Mouse (Mus musculus) heart, adult 8-10 months (tissue): ENCODE results near the gene Nbeal2. TPM values are rescaled to one million over a fixed set of nuclear protein-coding genes. Genes with fewer than 3 reads are reported as not detected.

Source experiments
- DNase-seq: peaks from one replicate; pipeline ENCODE4 v3.0.0; 2022; ENCODE audit warnings: low spot score
- microRNA-seq: library from miRNA; unstranded; fragments of <30 nt; microRNA quantifications from one replicate; pipeline ENCODE4 v1.2.0, GENCODE M21; 2022
- total RNA-seq, 4 experiments: library from RNA; stranded (reverse); gene quantifications; 2 replicates each; pipeline ENCODE4 v1.2.4; 2022

The Nbeal2 gene
- total RNA-seq, 4 experiments from 2014 or later: 5.8 to 10.8 (median 8.5) TPM

DNA sequence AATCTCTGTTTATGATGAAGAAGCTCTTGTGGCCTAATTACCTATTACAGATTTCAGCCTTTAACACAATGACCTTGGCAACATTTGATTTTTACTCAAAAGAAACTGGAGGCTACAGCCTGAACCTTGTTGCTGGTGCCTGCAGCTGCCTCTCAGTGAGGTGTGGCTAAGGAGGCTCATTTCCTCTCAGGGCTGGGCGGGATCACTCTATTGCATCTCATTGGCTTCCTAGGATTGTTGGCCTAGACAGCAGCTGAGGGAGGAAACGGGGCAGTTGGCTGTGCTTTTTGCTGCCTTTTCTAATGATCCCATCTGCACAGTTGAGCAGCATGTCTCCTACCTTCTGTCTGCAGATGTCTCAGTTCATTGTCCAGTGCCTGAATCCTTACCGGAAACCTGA is 36.9 kb downstream of the Nbeal2 start:
- DNase-seq: peak; percentile 45

DNA sequence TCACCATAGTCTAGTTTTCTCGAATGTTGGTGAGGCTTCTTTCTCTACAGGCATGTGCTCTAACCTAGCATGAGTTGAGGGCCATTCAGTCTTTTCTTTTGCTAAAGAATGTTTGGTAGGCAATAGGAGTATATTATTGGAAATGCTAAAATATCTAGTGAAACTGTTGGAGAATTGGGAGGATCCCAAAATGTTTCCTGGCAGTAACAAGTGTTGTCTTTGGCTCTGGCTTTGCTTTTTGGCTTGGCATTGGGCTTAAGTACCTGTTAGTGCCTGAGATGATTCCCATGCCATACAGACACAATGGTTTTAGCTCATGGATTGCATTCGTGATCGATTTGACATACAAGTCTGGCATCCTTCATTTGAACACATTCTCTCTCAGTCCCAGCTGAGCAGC is 42.5 kb downstream of the Nbeal2 start:
- DNase-seq: no peak

DNA sequence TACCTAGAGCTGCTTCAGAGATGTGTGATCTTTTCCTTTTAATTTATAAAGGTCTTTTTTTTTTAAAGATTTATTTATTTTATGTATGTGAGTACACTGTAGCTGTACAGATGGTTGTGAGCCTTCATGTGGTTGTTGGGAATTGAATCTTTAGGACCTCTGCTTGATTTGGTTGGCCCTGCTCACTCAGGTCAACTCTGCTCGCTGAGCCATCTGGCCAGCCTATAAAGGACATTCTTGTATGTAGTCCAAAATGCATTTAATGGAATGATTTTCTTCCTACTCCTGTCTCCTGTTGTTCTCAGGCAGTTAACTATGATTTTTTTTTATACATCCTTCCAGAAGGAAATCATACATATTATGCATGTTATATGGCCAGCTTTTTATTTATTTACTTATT is 70.4 kb downstream of the Nbeal2 start:
- DNase-seq: no peak

DNA sequence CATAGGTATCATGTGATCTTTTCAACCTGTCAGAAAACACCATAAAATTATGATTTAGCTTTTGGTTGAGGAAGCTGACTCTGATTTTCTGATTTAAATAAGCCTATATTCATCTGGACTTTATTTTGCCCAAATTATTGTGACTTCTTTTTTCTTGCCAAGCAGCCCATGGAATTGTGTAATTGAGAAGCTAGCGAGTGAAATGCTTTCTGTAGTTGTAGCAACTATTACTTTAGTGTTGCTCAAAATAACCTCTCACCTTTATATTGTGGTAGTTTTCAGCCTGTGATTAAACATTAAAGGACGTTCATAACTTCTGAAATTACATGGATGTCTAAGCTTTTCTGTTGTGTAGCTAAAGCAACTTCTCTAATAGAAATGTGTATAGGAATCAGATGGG is 71.8 kb downstream of the Nbeal2 start:
- no peak for DNase-seq

Small RNA genes within 50 kb of the gene (microRNA-seq; reads per million reads assigned to microRNA genes)
- gene Mir8107: not detected

Other genes with a start within 250 kb of the Nbeal2 start
- 10 to 100 TPM; 12.9 to 17.1 (median 14.5) TPM for gene Ptpn23, start 245.9 kb downstream of the Nbeal2 start, total RNA-seq
- gene Ngp, start 234.4 kb downstream of the Nbeal2 start, total RNA-seq: 1 to 10 TPM in 1 of 4 experiments, not detected in 3; 3.0 TPM
- gene Klhl18, start 177.5 kb downstream of the Nbeal2 start, total RNA-seq: 10 to 100 TPM in 3 of 4 experiments, 1 to 10 TPM in 1; 9.2 to 14.6 (median 11.1) TPM
- gene Kif9, start 177.2 kb downstream of the Nbeal2 start, total RNA-seq: under 1 TPM; 0.14 to 0.31 (median 0.20) TPM
- 10 to 100 TPM; 32.6 to 44.5 (median 36.5) TPM for gene Setd2, start 121.6 kb downstream of the Nbeal2 start, total RNA-seq
- gene Nradd, start 29.7 kb downstream of the Nbeal2 start, total RNA-seq: 1 to 10 TPM in 2 of 4 experiments, under 1 TPM in 2; 0.79 to 1.4 (median 0.97) TPM
- 10 to 100 TPM; 56.2 to 69.2 (median 65.3) TPM for gene Ccdc12, start 2.3 kb upstream of the Nbeal2 start, total RNA-seq
- over 10,000 TPM; 10,766 to 11,632 (median 11,251) TPM for gene Myl3, start 87.7 kb upstream of the Nbeal2 start, total RNA-seq
- 1 to 10 TPM; 4.4 to 7.0 (median 5.1) TPM for gene Pth1r, start 93.0 kb upstream of the Nbeal2 start, total RNA-seq
- not detected for gene Prss42, start 144.0 kb upstream of the Nbeal2 start, total RNA-seq
- not detected for gene Prss44, start 159.8 kb upstream of the Nbeal2 start, total RNA-seq
- not detected for gene Prss43, start 172.5 kb upstream of the Nbeal2 start, total RNA-seq
- under 1 TPM in 1 of 4 experiments, not detected in 3; 0.44 TPM for gene Prss45, start 180.4 kb upstream of the Nbeal2 start, total RNA-seq
- gene Prss46, start 190.3 kb upstream of the Nbeal2 start, total RNA-seq: not detected
- not detected for gene Prss50, start 203.8 kb upstream of the Nbeal2 start, total RNA-seq
- gene Als2cl, start 225.7 kb upstream of the Nbeal2 start, total RNA-seq: 10 to 100 TPM; 11.5 to 19.1 (median 14.7) TPM
- gene Tmie, start 226.0 kb upstream of the Nbeal2 start, total RNA-seq: 1 to 10 TPM; 1.1 to 2.0 (median 1.6) TPM